Mouse (Mus musculus) G1E (cell line): ENCODE measurements around the gene B3galnt2.

Experiments used
- CTCF ChIP-seq: IDR thresholded peaks from 2 replicates; pipeline ENCODE4 v1.5.1; 2012; ENCODE audit warnings: low read depth, low read length, inconsistent platforms, mixed read lengths
- GATA1 ChIP-seq: IDR thresholded peaks from 2 replicates; pipeline ENCODE4 v1.6.1; 2012; ENCODE audit warnings: borderline replicate concordance, low read length, inconsistent platforms, mixed read lengths
- POLR2AphosphoS5 ChIP-seq: IDR thresholded peaks from 2 replicates; pipeline ENCODE4 v1.6.1; 2012; ENCODE audit warnings: low read depth, low read length, inconsistent platforms; ENCODE audit not compliant: insufficient replicate concordance
- TAL1 ChIP-seq: conservative IDR thresholded peaks from 2 replicates; pipeline ENCODE4 v1.6.1; 2012; ENCODE audit warnings: low read depth, low read length, inconsistent platforms, mixed read lengths

DNA sequence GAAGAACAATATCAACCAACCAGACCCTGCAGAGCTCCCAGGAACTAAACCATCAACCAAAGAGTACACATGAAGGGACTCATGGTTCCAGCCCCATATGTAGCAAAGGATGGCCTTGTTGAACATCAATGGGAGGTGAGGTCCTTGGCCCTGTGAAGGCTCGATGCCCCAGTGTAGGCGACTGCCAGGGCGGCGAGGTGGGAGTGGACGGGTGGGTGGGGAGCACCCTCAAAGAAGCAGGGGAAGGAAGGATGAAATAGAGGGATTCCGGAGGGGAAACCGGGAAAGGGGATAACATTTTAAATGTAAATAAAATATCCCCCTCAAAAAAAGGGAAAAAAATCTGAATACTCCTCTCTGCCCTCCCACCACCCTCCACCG, 84.6 kb downstream of the B3galnt2 start:
- TF ChIP-seq CTCF (no peak), GATA1 (no peak), TAL1 (no peak), POLR2AphosphoS5 (no peak)
